Mouse (Mus musculus): Measurements from ENCODE around the gene Pid1. TPM values are rescaled to one million over a fixed set of nuclear protein-coding genes. Genes with fewer than 3 reads are reported as not detected.

Gene Pid1
- polyA plus RNA-seq, 2 experiments, result 21.1 to 42.9 TPM

- H3K4me2 ChIP-seq (replicated peaks; ENCODE audit: low read depth, low read length, severe bottlenecking), result no peak overlapping the region
- no peaks in the 10 kb centered on the region for H3K4me1 ChIP-seq (ENCODE audit: control insufficient read depth, insufficient read depth, low read length)
- TF ChIP-seq POLR2A (IDR thresholded peaks at IDR 0.05; ENCODE audit: borderline replicate concordance, extremely low read depth, insufficient read depth, insufficient read length), result no peak
- H3K27ac ChIP-seq (replicated peaks; ENCODE audit: low read depth, low read length), result no peak overlapping the region
- H3K9me3 ChIP-seq (ENCODE audit: control insufficient read depth, low read length), result no peaks in the 10 kb centered on the region
- H3K36me3 ChIP-seq (ENCODE audit: control insufficient read depth, insufficient read depth, low read length), result no peaks in the 10 kb centered on the region
- ATAC-seq (ENCODE audit: low FRiP score, low read depth), result no peak
- H3K27me3 ChIP-seq (ENCODE audit: control insufficient read depth, insufficient read depth, low read length), result no peaks in the 10 kb centered on the region
- no peak for DNase-seq (ENCODE audit: low spot score)
- no peak overlapping the region for H3K9ac ChIP-seq (ENCODE audit: low read depth, low read length, severe bottlenecking)
- H3K4me3 ChIP-seq (replicated peaks; ENCODE audit: low read length), result no peak overlapping the region
- 61% methylated on average over 16 of the region's 16 CpGs for WGBS
Observed at GRCm38 (mm10) chr1:84305713-84306421, 58.1 kb downstream of the Pid1 start.

DNA sequence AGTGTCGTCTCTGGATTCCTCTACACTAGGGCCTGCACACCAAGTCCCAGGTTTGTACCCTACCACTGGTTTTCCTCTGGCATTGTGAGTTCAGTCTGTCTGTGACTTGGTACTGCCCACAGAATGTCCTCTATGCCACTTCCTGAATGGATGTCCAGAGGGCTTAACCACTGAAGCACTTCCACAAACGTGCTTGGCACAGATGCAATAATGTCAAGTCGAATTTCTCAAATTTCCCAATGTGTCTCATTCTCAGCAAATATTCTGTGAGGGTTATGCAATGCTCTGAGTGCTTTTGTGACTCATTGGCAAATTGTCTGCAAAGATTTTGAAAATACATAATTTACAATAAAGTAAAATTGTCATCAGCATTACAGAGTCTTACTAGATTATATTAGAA, 61.2 kb downstream of the Pid1 start:
- no peak for ATAC-seq (ENCODE audit: low FRiP score, low read depth)
- WGBS, result 67% methylated on average over 3 of the region's 3 CpGs
- DNase-seq (ENCODE audit: low spot score), result no peak
- Histone ChIP-seq H3K27me3 (ENCODE audit: control insufficient read depth, insufficient read depth, low read length) (no peaks in the 10 kb centered on the region), H3K36me3 (ENCODE audit: control insufficient read depth, insufficient read depth, low read length) (no peaks in the 10 kb centered on the region), H3K27ac (replicated peaks; ENCODE audit: low read depth, low read length) (no peak overlapping the region), H3K9me3 (ENCODE audit: control insufficient read depth, low read length) (no peaks in the 10 kb centered on the region), H3K9ac (ENCODE audit: low read depth, low read length, severe bottlenecking) (no peak overlapping the region), H3K4me3 (replicated peaks; ENCODE audit: low read length) (no peak overlapping the region), H3K4me2 (replicated peaks; ENCODE audit: low read depth, low read length, severe bottlenecking) (no peak overlapping the region), H3K4me1 (ENCODE audit: control insufficient read depth, insufficient read depth, low read length) (no peaks in the 10 kb centered on the region)
- TF ChIP-seq POLR2A (IDR thresholded peaks at IDR 0.05; ENCODE audit: borderline replicate concordance, extremely low read depth, insufficient read depth, insufficient read length), result no peak

DNA sequence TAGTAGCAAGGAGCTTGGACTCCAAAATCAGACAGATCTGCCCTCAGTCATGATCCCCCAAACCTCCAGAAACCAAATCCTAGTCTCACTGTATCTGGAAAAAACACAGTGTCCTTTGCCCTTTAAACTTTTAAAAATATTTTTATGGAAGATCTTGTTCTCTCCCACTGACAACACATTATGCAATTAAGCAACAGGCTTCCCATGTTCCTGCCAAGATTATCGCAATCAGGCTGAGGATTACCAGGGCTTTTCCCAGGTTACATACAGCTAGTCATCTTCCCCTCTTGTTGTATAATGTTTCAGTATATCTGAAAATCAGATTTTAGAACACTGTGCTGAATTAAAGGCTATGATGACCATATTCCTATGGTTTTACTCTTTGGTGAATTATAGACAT, 64.3 kb downstream of the Pid1 start:
- no peak overlapping the region for H3K9ac ChIP-seq (ENCODE audit: low read depth, low read length, severe bottlenecking)
- DNase-seq (ENCODE audit: low spot score) (no peak), ATAC-seq (ENCODE audit: low FRiP score, low read depth) (no peak)
- no peaks in the 10 kb centered on the region for H3K9me3 ChIP-seq (ENCODE audit: control insufficient read depth, low read length)
- H3K36me3 ChIP-seq (ENCODE audit: control insufficient read depth, insufficient read depth, low read length), result no peaks in the 10 kb centered on the region
- no peak for TF ChIP-seq POLR2A (IDR thresholded peaks at IDR 0.05; ENCODE audit: borderline replicate concordance, extremely low read depth, insufficient read depth, insufficient read length)
- H3K4me2 ChIP-seq (replicated peaks; ENCODE audit: low read depth, low read length, severe bottlenecking), result no peak overlapping the region
- no peaks in the 10 kb centered on the region for H3K4me1 ChIP-seq (ENCODE audit: control insufficient read depth, insufficient read depth, low read length)
- 89% methylated on average over 1 of the region's 1 CpGs for WGBS
- no peak overlapping the region for H3K27ac ChIP-seq (replicated peaks; ENCODE audit: low read depth, low read length)
- no peaks in the 10 kb centered on the region for H3K27me3 ChIP-seq (ENCODE audit: control insufficient read depth, insufficient read depth, low read length)
- H3K4me3 ChIP-seq (replicated peaks; ENCODE audit: low read length), result no peak overlapping the region

DNA sequence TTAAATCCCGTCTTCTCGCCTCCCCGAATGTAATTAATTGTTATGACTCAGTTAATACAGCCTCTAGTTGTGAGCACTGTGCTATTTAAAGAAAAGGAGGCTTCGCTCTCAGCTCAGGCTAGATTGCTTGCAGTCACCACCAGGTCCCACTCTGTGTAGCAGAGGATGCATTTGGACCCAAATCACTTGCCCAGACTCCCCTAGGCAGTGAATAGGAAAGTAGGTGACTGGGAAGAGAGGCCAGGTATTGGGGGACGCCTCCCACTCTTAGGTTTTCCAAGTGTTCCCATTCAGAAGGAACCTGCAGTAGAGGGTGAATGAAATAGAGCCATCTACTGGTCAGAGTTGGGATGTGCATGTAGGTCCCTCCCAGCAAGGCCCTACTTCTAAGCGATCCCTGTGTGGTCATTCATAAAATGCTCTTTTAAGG, 77.3 kb downstream of the Pid1 start:
- Histone ChIP-seq H3K4me3 (replicated peaks; ENCODE audit: low read length) (no peak overlapping the region), H3K9me3 (ENCODE audit: control insufficient read depth, low read length) (no peaks in the 10 kb centered on the region), H3K9ac (ENCODE audit: low read depth, low read length, severe bottlenecking) (no peak overlapping the region), H3K36me3 (ENCODE audit: control insufficient read depth, insufficient read depth, low read length) (no peaks in the 10 kb centered on the region), H3K27me3 (ENCODE audit: control insufficient read depth, insufficient read depth, low read length) (0 out of 2 replicates have a peak, but pooled peaks cover 11% of the 10 kb centered on the region), H3K27ac (replicated peaks; ENCODE audit: low read depth, low read length) (no peak overlapping the region), H3K4me1 (ENCODE audit: control insufficient read depth, insufficient read depth, low read length) (0 out of 2 replicates have a peak, but pooled peaks cover 6% of the 10 kb centered on the region), H3K4me2 (replicated peaks; ENCODE audit: low read depth, low read length, severe bottlenecking) (no peak overlapping the region)
- no peak for TF ChIP-seq POLR2A (IDR thresholded peaks at IDR 0.05; ENCODE audit: borderline replicate concordance, extremely low read depth, insufficient read depth, insufficient read length)
- WGBS, result 32% methylated on average over 6 of the region's 6 CpGs
- peak; percentile 49; the same call in 1 of the 2 replicates for ATAC-seq (ENCODE audit: low FRiP score, low read depth)
- DNase-seq (ENCODE audit: low spot score), result peak; percentile 73

GRCm38 (mm10) chr1:84285620-84286019, 78.4 kb downstream of the Pid1 start:
- TF ChIP-seq POLR2A (IDR thresholded peaks at IDR 0.05; ENCODE audit: borderline replicate concordance, extremely low read depth, insufficient read depth, insufficient read length), result no peak
- no peak for DNase-seq (ENCODE audit: low spot score)
- no peak for ATAC-seq (ENCODE audit: low FRiP score, low read depth)
- Histone ChIP-seq H3K4me3 (replicated peaks; ENCODE audit: low read length) (no peak overlapping the region), H3K27me3 (ENCODE audit: control insufficient read depth, insufficient read depth, low read length) (0 out of 2 replicates have a peak, but pooled peaks cover 11% of the 10 kb centered on the region), H3K9ac (ENCODE audit: low read depth, low read length, severe bottlenecking) (no peak overlapping the region), H3K27ac (replicated peaks; ENCODE audit: low read depth, low read length) (no peak overlapping the region), H3K4me2 (replicated peaks; ENCODE audit: low read depth, low read length, severe bottlenecking) (no peak overlapping the region), H3K9me3 (ENCODE audit: control insufficient read depth, low read length) (no peaks in the 10 kb centered on the region), H3K36me3 (ENCODE audit: control insufficient read depth, insufficient read depth, low read length) (no peaks in the 10 kb centered on the region), H3K4me1 (ENCODE audit: control insufficient read depth, insufficient read depth, low read length) (0 out of 2 replicates have a peak, but pooled peaks cover 6% of the 10 kb centered on the region)
- WGBS, result 83% methylated on average over 4 of the region's 7 CpGs

Data from limb, embryonic 14.5 days (tissue).